Mouse (Mus musculus) intestine, postnatal 0 days (tissue): ENCODE results near the gene Lbhd2. TPM values are rescaled to one million over a fixed set of nuclear protein-coding genes. Genes with fewer than 3 reads are reported as not detected.

ENCODE experiments used
- ATAC-seq: fragments of 200-750 bp; cut with Nextera tagmentation; 2 replicates; pipeline ENCODE4 v1.8.0; 2017; ENCODE audit warnings: mild to moderate bottlenecking, moderate TSS enrichment, moderate library complexity
- H3K27ac ChIP-seq: fragments of 300-500 bp; sonication (generic); 2 replicates; pipeline ENCODE4 v1.5.1; 2014; ENCODE audit warnings: mild to moderate bottlenecking, low read depth, low read length, moderate library complexity
- H3K27me3 ChIP-seq: fragments of 300-500 bp; sonication (generic); replicated peaks from 2 replicates; pipeline ENCODE4 v1.6.1; 2014; ENCODE audit warnings: low read length, mixed read lengths; ENCODE audit not compliant: control insufficient read depth, insufficient read depth
- H3K36me3 ChIP-seq: fragments of 300-500 bp; sonication (generic); 2 replicates; pipeline ENCODE4 v1.6.1; 2014; ENCODE audit warnings: mild to moderate bottlenecking, moderate library complexity; ENCODE audit not compliant: control insufficient read depth, insufficient read depth
- H3K4me1 ChIP-seq: fragments of 300-500 bp; sonication (generic); replicated peaks from 2 replicates; pipeline ENCODE4 v1.6.1; 2014; ENCODE audit warnings: antibody characterized with exemption, low read length, mixed read lengths; ENCODE audit not compliant: control insufficient read depth, insufficient read depth
- H3K4me2 ChIP-seq: fragments of 300-500 bp; sonication (generic); replicated peaks from 2 replicates; pipeline ENCODE4 v1.6.1; 2014; ENCODE audit warnings: low read depth, mild to moderate bottlenecking, moderate library complexity
- H3K4me3 ChIP-seq: fragments of 300-500 bp; sonication (generic); 2 replicates; pipeline ENCODE4 v1.5.1; 2014; ENCODE audit warnings: low read depth, low read length
- H3K9ac ChIP-seq: fragments of 300-500 bp; sonication (generic); 2 replicates; pipeline ENCODE4 v1.6.1; 2014; ENCODE audit warnings: mild to moderate bottlenecking, low read depth, low read length
- H3K9me3 ChIP-seq: fragments of 300-500 bp; sonication (generic); 2 replicates; pipeline ENCODE4 v1.6.1; 2016; ENCODE audit warnings: mixed run types; ENCODE audit not compliant: control insufficient read depth
- CTCF ChIP-seq: sonication (generic); IDR thresholded peaks from 2 replicates; pipeline ENCODE4 v1.5.1; 2016; ENCODE audit warnings: low read depth, mild to moderate bottlenecking, control low read depth, antibody characterized with exemption, moderate library complexity
- WGBS: fragments of 180-500 bp; shearing (Covaris S2); extraction: QIAGEN DNeasy Blood & Tissue Kit; methylation state at CpG from one replicate; pipeline ENCODE4 v1.1.7; 2014; 5-methylcytosine and 5-hydroxymethylcytosine counted together
- polyA plus RNA-seq: library from polyadenylated mRNA; unstranded; fragments of >200 nt; fragmentation: Nextera tagmentation; extraction: Ambion mirVana; gene quantifications from 2 replicates; pipeline ENCODE4 v1.2.1, GENCODE M21; 2015

Gene Lbhd2
- polyA plus RNA-seq, 1 experiment from 2014 or later, result 2.8 TPM

GRCm38 (mm10) chr12:111394008-111394407, 12.6 kb upstream of the Lbhd2 start:
- no peak for ATAC-seq
- 84% methylated on average over 6 of the region's 6 CpGs for WGBS
- no peaks in the 10 kb centered on the region for H3K36me3 ChIP-seq
- H3K27ac ChIP-seq, result no peak overlapping the region
- H3K27me3 ChIP-seq, result 0 out of 2 replicates have a peak, but pooled peaks cover 4% of the 10 kb centered on the region
- no peak overlapping the region for H3K4me3 ChIP-seq
- no peak overlapping the region for H3K4me2 ChIP-seq
- H3K4me1 ChIP-seq, result no peaks in the 10 kb centered on the region
- H3K9me3 ChIP-seq, result no peaks in the 10 kb centered on the region
- TF ChIP-seq CTCF, result no peak
- H3K9ac ChIP-seq, result no peak overlapping the region

GRCm38 (mm10) chr12:111396997-111397396, 9.6 kb upstream of the Lbhd2 start:
- Histone ChIP-seq H3K9me3 (no peaks in the 10 kb centered on the region), H3K27me3 (0 out of 2 replicates have a peak, but pooled peaks cover 4% of the 10 kb centered on the region), H3K27ac (no peak overlapping the region), H3K4me3 (no peak overlapping the region), H3K4me2 (no peak overlapping the region), H3K36me3 (no peaks in the 10 kb centered on the region), H3K9ac (no peak overlapping the region), H3K4me1 (no peaks in the 10 kb centered on the region)
- 57% methylated on average over 5 of the region's 5 CpGs for WGBS
- no peak for TF ChIP-seq CTCF
- no peak for ATAC-seq

- no peak overlapping the region for H3K9ac ChIP-seq
- 25% methylated on average over 15 of the region's 15 CpGs for WGBS
Measured at GRCm38 (mm10) chr12:111401454-111402184, 5.0 kb upstream of the Lbhd2 start.

GRCm38 (mm10) chr12:111404880-111405279, 1.7 kb upstream of the Lbhd2 start:
- no peaks in the 10 kb centered on the region for H3K9me3 ChIP-seq
- 54% methylated on average over 10 of the region's 10 CpGs for WGBS
- no peak overlapping the region for H3K27ac ChIP-seq
- H3K36me3 ChIP-seq, result no peaks in the 10 kb centered on the region
- H3K9ac ChIP-seq, result no peak overlapping the region
- ATAC-seq, result no peak
- no peak overlapping the region for H3K4me3 ChIP-seq
- no peak for TF ChIP-seq CTCF
- no peaks in the 10 kb centered on the region for H3K4me1 ChIP-seq
- H3K4me2 ChIP-seq, result no peak overlapping the region
- H3K27me3 ChIP-seq, result peaks cover 9% of the 10 kb centered on the region

More at GRCm38 (mm10) chr12:111401454-111402184, 5.0 kb upstream of the Lbhd2 start:
- peaks cover 9% of the 10 kb centered on the region for H3K27me3 ChIP-seq
- no peaks in the 10 kb centered on the region for H3K4me1 ChIP-seq
- no peak overlapping the region for H3K27ac ChIP-seq
- no peaks in the 10 kb centered on the region for H3K36me3 ChIP-seq
- ATAC-seq, result peak; percentile 46
- peak; percentile 96 for TF ChIP-seq CTCF
- no peaks in the 10 kb centered on the region for H3K9me3 ChIP-seq
- H3K4me3 ChIP-seq, result no peak overlapping the region
- H3K4me2 ChIP-seq, result no peak overlapping the region

GRCm38 (mm10) chr12:111409583-111409982, 3.0 kb downstream of the Lbhd2 start:
- 39% methylated on average over 5 of the region's 5 CpGs for WGBS
- Histone ChIP-seq H3K9ac (no peak overlapping the region), H3K27ac (no peak overlapping the region), H3K4me1 (peaks cover 4% of the 10 kb centered on the region; the same call in 1 of the 2 replicates), H3K9me3 (no peaks in the 10 kb centered on the region), H3K27me3 (peaks cover 9% of the 10 kb centered on the region), H3K4me2 (no peak overlapping the region), H3K36me3 (no peaks in the 10 kb centered on the region), H3K4me3 (no peak overlapping the region)
- no peak for TF ChIP-seq CTCF
- ATAC-seq, result no peak

- no peak overlapping the region for H3K4me3 ChIP-seq
- no peak overlapping the region for H3K27ac ChIP-seq
- peaks cover 4% of the 10 kb centered on the region; the same call in 1 of the 2 replicates for H3K4me1 ChIP-seq
- peaks cover 1% of the 10 kb centered on the region for H3K27me3 ChIP-seq
- no peak for ATAC-seq
- TF ChIP-seq CTCF, result no peak
- 75% methylated on average over 8 of the region's 8 CpGs for WGBS
- H3K9ac ChIP-seq, result no peak overlapping the region
- no peak overlapping the region for H3K4me2 ChIP-seq
- no peaks in the 10 kb centered on the region for H3K9me3 ChIP-seq
- no peaks in the 10 kb centered on the region for H3K36me3 ChIP-seq
Measured at GRCm38 (mm10) chr12:111411631-111412355, 5.2 kb downstream of the Lbhd2 start.
